Mouse (Mus musculus): ENCODE results near the gene Nenf.
A peak's percentile ranks its signal among the peaks of the same experiment; 100 is the strongest.

The Nenf gene

DNA sequence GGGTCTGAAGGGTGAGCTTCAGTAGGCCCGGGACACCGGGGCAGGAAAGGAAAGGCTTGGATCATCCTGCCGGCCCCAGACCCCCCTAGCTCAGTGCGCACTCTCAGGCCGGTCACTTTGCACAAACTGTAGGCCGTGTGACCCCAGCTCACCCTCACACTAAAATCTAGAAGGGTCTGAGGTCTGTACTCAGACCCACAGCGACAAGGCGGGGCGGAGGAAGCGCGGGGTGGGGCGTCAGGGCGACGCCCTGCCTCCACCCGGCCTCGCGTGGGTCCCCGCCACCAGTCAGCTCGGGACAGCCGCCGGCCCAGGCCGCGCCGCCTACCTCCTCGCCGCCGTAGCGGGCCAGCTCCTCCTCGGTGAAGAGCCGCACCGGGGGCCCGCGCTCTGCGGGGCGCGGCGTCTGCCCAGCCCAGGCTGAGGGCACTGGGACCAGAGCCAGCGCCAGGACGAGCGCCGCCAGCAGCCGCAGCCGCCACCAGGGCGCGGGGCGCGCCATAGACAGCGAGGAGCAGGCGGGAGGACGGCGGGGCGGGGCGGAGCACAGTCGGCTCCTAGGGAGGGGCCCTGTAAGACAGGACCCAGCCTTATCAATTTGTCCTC lies at the start of gene Nenf:
Gene Nenf (minus strand): TSS at position 604 of the 606 bp plus-strand sequence.
- DNase-seq, result peak; percentile 92

- DNase-seq, result no peak
Observed at GRCm38 (mm10) chr1:191364477-191364876, 46.5 kb upstream of the Nenf start.

DNA sequence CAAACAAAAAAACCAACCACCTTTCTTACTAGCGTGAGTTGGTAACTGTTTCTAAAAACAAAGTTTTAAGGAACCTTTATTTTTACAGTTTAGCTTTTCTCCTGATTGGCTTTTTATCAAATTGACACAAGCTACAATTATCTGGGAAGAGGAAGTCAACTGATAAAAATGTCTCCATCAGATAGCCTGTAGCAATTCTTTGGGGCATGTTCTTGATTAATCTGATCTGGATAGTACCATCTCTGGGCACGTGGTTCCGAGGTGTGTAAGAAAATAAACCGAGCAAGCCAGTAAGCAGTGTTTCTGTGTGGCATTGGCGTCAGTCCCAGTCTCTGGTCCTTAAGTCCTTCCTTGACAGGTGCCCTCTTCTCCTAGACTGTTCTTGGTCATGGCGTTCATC lies 44.4 kb upstream of the Nenf start:
- DNase-seq, result no peak

GRCm38 (mm10) chr1:191359478-191359877 lies 41.5 kb upstream of the Nenf start:
- no peak for DNase-seq

- no peak for DNase-seq
Observed at GRCm38 (mm10) chr1:191356936-191357335, 38.9 kb upstream of the Nenf start.

GRCm38 (mm10) chr1:191353836-191354235 lies 35.8 kb upstream of the Nenf start:
- no peak for DNase-seq

DNA sequence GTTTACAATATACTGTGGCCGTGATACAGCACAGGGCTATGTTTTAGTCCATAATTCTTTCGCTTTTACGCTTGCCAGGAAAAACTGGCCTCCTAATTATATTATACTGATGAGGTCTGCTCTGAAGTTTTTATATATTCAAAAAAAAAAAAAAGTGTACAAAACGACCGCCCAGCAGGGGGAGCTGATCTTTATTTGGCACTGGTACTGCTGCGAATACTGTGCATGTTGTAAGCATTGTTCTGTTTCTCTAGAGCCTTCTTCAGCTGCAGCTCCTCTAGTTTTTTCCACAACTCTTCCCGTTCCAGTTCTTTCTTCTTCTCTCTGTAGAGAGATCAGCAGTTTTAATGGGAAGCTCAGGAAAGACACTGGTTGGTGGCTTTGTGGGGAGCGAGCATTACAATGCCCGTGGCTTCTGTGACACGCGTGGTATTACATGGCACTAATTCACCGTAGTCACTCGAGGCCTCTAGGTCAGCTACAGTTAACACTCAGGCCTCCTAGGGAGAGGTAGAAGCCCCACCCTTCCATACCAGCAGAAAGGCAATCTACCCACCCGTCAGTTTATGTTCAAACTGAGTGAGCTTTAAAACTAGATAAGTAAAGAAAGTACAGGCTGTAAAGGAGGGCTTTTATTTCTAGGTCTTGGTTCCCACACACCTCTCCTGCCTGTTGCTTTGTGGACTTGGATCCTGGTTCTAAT lies 34.9 kb upstream of the Nenf start:
- peak; percentile 43 for DNase-seq

GRCm38 (mm10) chr1:191350355-191350754 lies 32.4 kb upstream of the Nenf start:
- no peak for DNase-seq

GRCm38 (mm10) chr1:191349486-191350037 lies 31.6 kb upstream of the Nenf start:
- DNase-seq, result no peak

DNA sequence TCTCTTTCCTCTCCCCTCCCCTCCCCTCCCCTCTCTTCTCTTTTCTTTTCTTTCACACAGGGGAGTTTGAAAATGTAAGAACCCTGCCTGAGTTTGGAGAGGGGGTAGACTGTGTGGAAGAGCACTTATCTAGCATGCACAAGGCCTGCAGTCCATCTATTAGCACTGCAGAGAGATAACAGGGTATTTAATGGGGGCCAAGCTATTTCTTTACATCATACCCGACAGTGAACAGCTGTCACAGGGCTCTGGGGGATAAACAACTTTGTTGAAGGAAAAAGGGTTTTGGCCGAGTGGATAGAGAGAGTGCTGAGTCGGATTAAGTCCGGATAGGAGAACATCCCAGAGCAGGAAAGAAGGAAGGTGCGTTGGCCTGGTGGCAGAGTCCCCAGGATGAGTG lies 31.0 kb upstream of the Nenf start:
- DNase-seq, result no peak

DNA sequence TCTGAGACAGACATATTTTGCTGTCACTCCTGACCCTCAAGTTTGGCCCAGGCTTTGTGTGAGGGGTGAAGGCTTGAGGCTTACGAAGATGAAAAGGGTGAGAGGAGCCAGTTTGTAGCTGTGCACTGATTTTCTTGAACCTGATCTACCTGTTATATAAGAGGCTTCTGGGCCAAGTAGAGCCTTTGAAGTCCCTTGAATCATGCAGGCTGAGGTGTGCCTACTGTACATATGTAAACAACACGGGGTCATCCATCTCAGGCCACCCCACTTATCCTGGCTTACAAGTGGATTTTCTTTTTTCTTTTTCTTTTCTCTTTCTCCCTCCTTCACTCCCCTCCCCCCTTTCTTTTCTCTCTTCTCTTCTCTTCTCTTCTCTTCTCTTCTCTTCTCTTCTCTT lies 30.6 kb upstream of the Nenf start:
- DNase-seq, result no peak

- DNase-seq, result no peak
Observed at GRCm38 (mm10) chr1:191347602-191348001, 29.6 kb upstream of the Nenf start.

DNA sequence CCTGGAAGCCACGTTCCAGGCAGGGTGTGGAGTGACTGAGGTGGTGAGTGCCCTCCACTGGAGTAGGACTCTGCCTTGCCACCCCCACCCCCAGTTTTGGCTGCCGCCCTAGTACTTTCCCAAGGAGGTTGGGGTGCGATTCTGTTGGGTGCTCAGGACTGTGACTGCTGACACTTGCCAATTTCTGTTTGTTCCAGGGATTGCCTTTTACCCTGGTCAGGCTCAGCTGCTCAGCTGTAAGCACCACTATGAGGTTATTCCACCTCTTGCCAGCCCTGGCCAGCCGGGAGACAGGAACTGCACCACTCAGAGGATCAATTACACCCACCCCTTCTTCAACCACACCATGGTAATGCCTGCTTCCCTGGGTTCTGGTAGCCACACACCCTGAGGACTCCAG lies 22.5 kb upstream of the Nenf start:
- no peak for DNase-seq

GRCm38 (mm10) chr1:191339876-191340275 lies 21.9 kb upstream of the Nenf start:
- no peak for DNase-seq

DNA sequence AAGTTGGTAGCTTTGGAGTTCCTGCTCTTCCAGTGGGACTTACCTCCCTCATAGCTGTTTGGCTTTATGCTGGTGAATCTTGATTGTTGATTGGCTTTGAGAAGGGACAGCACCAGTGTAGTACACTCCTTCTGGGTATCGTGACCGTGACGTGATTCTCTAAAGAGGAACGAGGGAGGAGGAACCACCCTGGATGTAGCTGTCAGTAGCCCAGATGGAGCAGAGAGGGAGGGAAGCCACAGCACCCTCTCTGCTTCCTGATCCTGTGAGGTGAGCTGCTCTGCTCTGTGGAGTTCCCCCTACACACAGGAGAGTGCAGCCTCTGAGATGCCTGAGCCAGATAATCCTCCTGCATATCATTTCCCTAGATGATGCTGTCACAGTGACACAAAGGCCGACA lies 16.5 kb upstream of the Nenf start:
- no peak for DNase-seq

DNA sequence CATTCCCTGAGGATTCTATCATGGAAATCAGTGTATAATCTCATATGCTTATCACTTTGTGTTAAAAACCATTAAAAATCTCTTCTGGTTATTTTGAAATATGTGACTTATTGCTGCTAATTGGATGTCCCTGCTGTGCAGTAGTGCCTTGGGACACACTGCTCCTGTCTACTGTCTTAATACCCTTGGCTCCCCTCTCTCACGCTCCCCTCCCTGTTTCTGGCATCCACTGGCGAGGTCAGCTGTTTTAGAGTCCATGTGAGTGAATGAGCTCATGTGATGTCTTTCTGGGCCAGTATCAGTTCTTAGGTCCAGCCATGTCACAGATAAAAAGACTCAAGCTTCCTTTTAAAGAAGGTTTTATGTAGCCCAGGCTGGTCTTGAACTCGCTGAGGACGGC lies 12.4 kb upstream of the Nenf start:
- no peak for DNase-seq

GRCm38 (mm10) chr1:191328019-191328441 lies 10.0 kb upstream of the Nenf start:
- no peak for DNase-seq

GRCm38 (mm10) chr1:191327258-191327657 lies 9.3 kb upstream of the Nenf start:
- DNase-seq, result no peak

DNA sequence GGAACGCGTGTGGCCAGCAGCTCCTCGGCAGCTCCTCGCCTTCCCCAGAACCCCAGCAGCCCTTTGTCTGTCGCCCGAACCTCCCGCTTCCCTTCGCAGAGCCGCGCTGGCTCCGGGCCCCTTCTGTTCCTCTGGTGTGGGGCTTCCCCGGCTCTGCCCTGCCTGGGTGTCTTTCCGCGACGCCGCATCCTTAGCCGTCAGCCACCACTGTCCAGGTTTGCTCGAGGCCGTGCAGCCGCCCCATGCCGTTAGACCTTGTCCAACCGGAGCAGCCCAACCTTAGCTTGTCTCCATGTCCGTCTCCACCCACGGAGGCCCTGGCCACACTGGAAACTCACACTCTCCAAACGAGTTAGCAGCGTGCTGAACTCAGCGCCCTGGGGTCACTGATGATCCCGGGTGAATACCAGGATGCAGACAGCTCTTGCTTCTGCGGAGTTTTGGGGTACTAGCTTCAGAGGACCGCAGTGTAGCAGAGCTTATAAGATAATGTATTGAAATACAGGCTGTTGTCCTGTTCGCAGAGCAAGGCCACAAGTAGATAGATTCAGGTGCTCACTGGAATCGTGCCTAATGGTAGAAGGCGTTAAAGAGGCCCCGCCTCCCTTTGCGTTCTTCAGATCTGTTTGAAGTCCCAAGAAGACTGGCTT lies 8.4 kb upstream of the Nenf start:
- peak; percentile 60 for DNase-seq

DNA sequence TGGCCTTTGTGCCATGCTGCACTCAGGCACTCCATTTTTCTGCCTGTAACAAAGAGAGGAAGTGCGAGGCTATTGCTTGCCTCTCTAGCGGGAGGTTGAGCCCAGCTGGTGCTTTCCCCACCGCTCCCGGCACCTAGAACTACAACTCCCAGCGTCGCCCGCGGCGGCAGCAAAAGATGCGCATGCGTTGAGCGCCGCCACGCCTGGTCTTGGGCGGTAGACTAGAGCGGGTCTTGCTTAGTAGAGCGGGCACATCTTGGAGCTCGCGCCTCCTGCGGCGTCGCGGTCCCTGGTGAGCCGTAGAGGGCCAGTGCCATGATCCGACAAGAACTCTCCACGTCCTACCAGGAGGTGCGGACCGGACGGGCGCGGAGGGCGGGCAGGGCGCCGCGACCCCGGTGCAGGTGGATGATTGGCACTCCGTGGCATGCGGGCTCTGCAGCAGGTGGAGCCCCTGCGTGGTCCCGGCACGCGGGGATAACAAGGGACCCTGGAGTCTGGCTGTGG lies 7.8 kb upstream of the Nenf start, which contains the start of gene Tmem206:
Gene Tmem206 (plus strand): TSS at position 187 of the 507 bp plus-strand sequence.
- peak; percentile 96 for DNase-seq

GRCm38 (mm10) chr1:191324733-191325590 lies 7.0 kb upstream of the Nenf start:
- peak; percentile 68 for DNase-seq

DNA sequence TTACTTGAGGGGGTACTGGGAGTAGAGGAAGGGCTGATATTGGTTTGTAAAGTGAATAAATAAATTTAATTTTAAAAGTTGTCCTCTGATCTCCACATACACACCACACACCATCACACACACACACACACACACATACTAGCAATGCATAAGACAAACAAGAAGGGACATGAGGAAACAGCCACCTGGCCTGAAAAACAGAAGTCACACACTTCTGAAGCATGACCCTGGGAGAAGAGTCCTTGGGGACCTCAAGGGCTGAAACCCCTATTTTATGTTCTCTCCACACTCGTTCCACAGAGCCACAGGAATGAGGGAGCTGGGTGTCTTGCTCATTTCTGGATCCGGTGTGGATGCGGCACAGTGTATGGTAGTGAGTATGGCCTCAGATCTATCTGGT lies 5.4 kb upstream of the Nenf start:
- DNase-seq, result no peak

- DNase-seq, result no peak
Observed at GRCm38 (mm10) chr1:191318686-191319085, 692 bp upstream of the Nenf start.

Measured in liver (tissue).